Mouse (Mus musculus) WW6 (cell line): ENCODE data around the gene Nuak2.
"Not testable (repeated sequence)": the region's sequence is repeated elsewhere in the genome, so short reads cannot be mapped to it uniquely, and the experiment has no call there.

Experiments
- DNase-seq: peaks from one replicate; pipeline ENCODE4 v3.0.0-alpha.2; 2013; ENCODE audit warnings: low read depth, low spot score

Gene Nuak2

GRCm38 (mm10) chr1:132327477-132327876 lies 11.6 kb downstream of the Nuak2 start:
- DNase-seq: no peak

GRCm38 (mm10) chr1:132328565-132328964 lies 12.6 kb downstream of the Nuak2 start:
- no peak for DNase-seq

- no peak for DNase-seq
Observed at GRCm38 (mm10) chr1:132329656-132330055, 13.7 kb downstream of the Nuak2 start.

- no peak for DNase-seq
Observed at GRCm38 (mm10) chr1:132330397-132330796, 14.5 kb downstream of the Nuak2 start.

GRCm38 (mm10) chr1:132331283-132331682 lies 15.4 kb downstream of the Nuak2 start:
- DNase-seq: peak; percentile 45

GRCm38 (mm10) chr1:132333201-132333600 lies 17.3 kb downstream of the Nuak2 start:
- no peak for DNase-seq

- DNase-seq: no peak
Observed at GRCm38 (mm10) chr1:132333675-132334141, 17.8 kb downstream of the Nuak2 start.

GRCm38 (mm10) chr1:132334178-132334801 lies 18.4 kb downstream of the Nuak2 start:
- no peak for DNase-seq

GRCm38 (mm10) chr1:132335378-132335965 lies 19.5 kb downstream of the Nuak2 start:
- no peak for DNase-seq

- DNase-seq: no peak
Observed at GRCm38 (mm10) chr1:132336921-132337320, 21.0 kb downstream of the Nuak2 start.

GRCm38 (mm10) chr1:132338027-132338660 lies 22.2 kb downstream of the Nuak2 start:
- no peak for DNase-seq

- no peak for DNase-seq
Observed at GRCm38 (mm10) chr1:132341731-132342501, 26.0 kb downstream of the Nuak2 start.

GRCm38 (mm10) chr1:132342518-132342917 lies 26.6 kb downstream of the Nuak2 start:
- no peak for DNase-seq

- DNase-seq: no peak
Observed at GRCm38 (mm10) chr1:132343191-132343590, 27.3 kb downstream of the Nuak2 start.

GRCm38 (mm10) chr1:132343656-132344055 lies 27.7 kb downstream of the Nuak2 start:
- DNase-seq: no peak

GRCm38 (mm10) chr1:132345514-132345913 lies 29.6 kb downstream of the Nuak2 start:
- DNase-seq: no peak

GRCm38 (mm10) chr1:132346134-132346851 lies 30.4 kb downstream of the Nuak2 start:
- no peak for DNase-seq

- no peak for DNase-seq
Observed at GRCm38 (mm10) chr1:132346951-132347350, 31.0 kb downstream of the Nuak2 start.

GRCm38 (mm10) chr1:132348401-132348800 lies 32.5 kb downstream of the Nuak2 start:
- no peak for DNase-seq

GRCm38 (mm10) chr1:132349049-132349448 lies 33.1 kb downstream of the Nuak2 start:
- DNase-seq: not testable (repeated sequence)

- not testable (repeated sequence) for DNase-seq
Observed at GRCm38 (mm10) chr1:132349601-132350000, 33.7 kb downstream of the Nuak2 start.
